Mouse (Mus musculus): ENCODE measurements around the gene Dock3.

Dock3 gene

GRCm38 (mm10) chr9:107231539-107232139, at the start of gene Dock3:
Gene Dock3 (minus strand): TSS chr9:107231909.
- in situ Hi-C loops (cut with MboI; ENCODE audit: low sequenced_read_pairs): no loop called here

GRCm38 (mm10) chr9:107280322-107281027, 48.8 kb upstream of the Dock3 start:
- in situ Hi-C loops (cut with MboI; ENCODE audit: low sequenced_read_pairs): loop anchor here (25.0 kb wide), 1 partner anchor 368 kb away; no protein-coding TSS in a partner anchor

GRCm38 (mm10) chr9:107279378-107280321, 47.9 kb upstream of the Dock3 start:
- in situ Hi-C loops (cut with MboI; ENCODE audit: low sequenced_read_pairs): loop anchor here (25.0 kb wide), 1 partner anchor 367 kb away; no protein-coding TSS in a partner anchor

GRCm38 (mm10) chr9:107278527-107279377, 47.0 kb upstream of the Dock3 start:
- in situ Hi-C loops (cut with MboI; ENCODE audit: low sequenced_read_pairs): loop anchor here (25.0 kb wide), 1 partner anchor 366 kb away; no protein-coding TSS in a partner anchor

GRCm38 (mm10) chr9:107278126-107278525, 46.4 kb upstream of the Dock3 start:
- in situ Hi-C loops (cut with MboI; ENCODE audit: low sequenced_read_pairs): loop anchor here (25.0 kb wide), 1 partner anchor 366 kb away; no protein-coding TSS in a partner anchor

- in situ Hi-C loops (cut with MboI; ENCODE audit: low sequenced_read_pairs): loop anchor here (25.0 kb wide), 1 partner anchor 365 kb away; no protein-coding TSS in a partner anchor
Measured at GRCm38 (mm10) chr9:107277603-107278002, 45.9 kb upstream of the Dock3 start.

GRCm38 (mm10) chr9:107275710-107276109, 44.0 kb upstream of the Dock3 start:
- in situ Hi-C loops (cut with MboI; ENCODE audit: low sequenced_read_pairs): loop anchor here (25.0 kb wide), 1 partner anchor 363 kb away; no protein-coding TSS in a partner anchor

GRCm38 (mm10) chr9:107274751-107275150, 43.0 kb upstream of the Dock3 start:
- in situ Hi-C loops (cut with MboI; ENCODE audit: low sequenced_read_pairs): loop anchor here (25.0 kb wide), 1 partner anchor 362 kb away; no protein-coding TSS in a partner anchor

GRCm38 (mm10) chr9:107273184-107273583, 41.5 kb upstream of the Dock3 start:
- in situ Hi-C loops (cut with MboI; ENCODE audit: low sequenced_read_pairs): no loop called here

GRCm38 (mm10) chr9:107272284-107272683, 40.6 kb upstream of the Dock3 start:
- in situ Hi-C loops (cut with MboI; ENCODE audit: low sequenced_read_pairs): no loop called here

GRCm38 (mm10) chr9:107271177-107271938, 39.6 kb upstream of the Dock3 start:
- in situ Hi-C loops (cut with MboI; ENCODE audit: low sequenced_read_pairs): no loop called here

- in situ Hi-C loops (cut with MboI; ENCODE audit: low sequenced_read_pairs): no loop called here
Measured at GRCm38 (mm10) chr9:107269772-107270171, 38.1 kb upstream of the Dock3 start.

GRCm38 (mm10) chr9:107267721-107268402, 36.2 kb upstream of the Dock3 start:
- in situ Hi-C loops (cut with MboI; ENCODE audit: low sequenced_read_pairs): no loop called here

- in situ Hi-C loops (cut with MboI; ENCODE audit: low sequenced_read_pairs): no loop called here
Measured at GRCm38 (mm10) chr9:107267028-107267427, 35.3 kb upstream of the Dock3 start.

- in situ Hi-C loops (cut with MboI; ENCODE audit: low sequenced_read_pairs): no loop called here
Measured at GRCm38 (mm10) chr9:107264731-107265130, 33.0 kb upstream of the Dock3 start.

- in situ Hi-C loops (cut with MboI; ENCODE audit: low sequenced_read_pairs): no loop called here
Measured at GRCm38 (mm10) chr9:107263912-107264311, 32.2 kb upstream of the Dock3 start.

GRCm38 (mm10) chr9:107262375-107262774, 30.7 kb upstream of the Dock3 start:
- in situ Hi-C loops (cut with MboI; ENCODE audit: low sequenced_read_pairs): no loop called here

- in situ Hi-C loops (cut with MboI; ENCODE audit: low sequenced_read_pairs): no loop called here
Measured at GRCm38 (mm10) chr9:107261792-107262191, 30.1 kb upstream of the Dock3 start.

- in situ Hi-C loops (cut with MboI; ENCODE audit: low sequenced_read_pairs): no loop called here
Measured at GRCm38 (mm10) chr9:107260836-107261235, 29.1 kb upstream of the Dock3 start.

All from CH12F3 (cell line).